In the genomic region with DNA sequence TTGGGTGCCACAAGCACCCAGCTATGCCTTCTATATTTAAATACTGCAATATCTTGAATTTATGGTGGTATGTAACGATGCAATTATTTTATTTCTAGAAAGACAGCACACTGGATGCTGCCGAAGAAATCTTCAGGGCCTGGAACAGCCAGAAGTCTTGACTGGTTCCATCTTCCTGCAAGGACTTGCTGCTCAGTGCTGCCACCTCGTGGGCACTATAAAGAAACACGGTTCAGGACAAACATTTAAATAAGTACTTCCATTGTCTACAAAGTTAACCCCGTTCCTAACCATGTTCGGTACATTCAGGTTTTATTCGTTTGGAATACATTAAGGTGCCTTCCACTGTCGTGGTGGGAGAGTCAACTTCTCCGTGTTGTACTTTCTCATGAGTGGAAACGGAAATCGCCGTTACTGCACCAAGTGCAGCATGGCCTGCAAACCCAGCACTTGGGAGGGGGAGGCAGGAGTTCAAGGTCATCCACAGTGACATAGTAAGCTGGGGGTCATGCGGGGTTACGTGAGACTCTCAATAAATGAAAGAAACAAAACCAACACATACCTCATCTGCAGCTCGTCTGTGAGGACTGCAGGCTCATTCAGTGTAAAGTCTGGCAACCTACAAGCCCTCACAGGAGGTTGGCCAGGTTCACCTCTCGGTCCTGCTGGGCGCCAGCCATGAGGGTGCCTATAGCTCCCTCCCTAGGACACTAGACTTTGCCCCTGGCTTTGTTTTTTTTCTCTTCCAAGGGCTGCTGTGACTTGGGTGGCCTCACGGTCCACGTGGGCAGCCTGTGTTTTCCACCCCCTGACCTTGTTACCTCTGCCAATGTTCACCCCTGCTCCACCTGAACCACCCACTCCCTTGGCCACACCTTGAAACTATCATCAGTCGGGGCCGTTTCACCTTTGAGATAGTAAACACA, we compare ENCODE assay signal across 7 mouse cellular contexts. TPM values are rescaled to one million over a fixed set of nuclear protein-coding genes. Genes with fewer than 3 reads are reported as not detected.
DNase-seq lines count a peak whose midpoint lies in the region; ATAC-seq lines count a peak whose summit lies in the region.

No protein-coding gene starts in this region.

- H3K4me2 ChIP-seq in forebrain, embryonic 16.5 days (ENCODE audit: low read length): no peak overlapping the region

- H3K27me3 ChIP-seq in forebrain, embryonic 16.5 days (replicated peaks; ENCODE audit: control insufficient read depth, insufficient read depth, low read length): no peaks in the 10 kb centered on the region

- no peak overlapping the region for H3K9ac ChIP-seq in forebrain, embryonic 16.5 days (replicated peaks; ENCODE audit: low read depth, low read length)

- no peaks in the 10 kb centered on the region for H3K4me1 ChIP-seq in forebrain, embryonic 16.5 days (replicated peaks; ENCODE audit: control insufficient read depth, insufficient read depth, low read length)

- ATAC-seq in forebrain, embryonic 16.5 days: 0 out of 2 replicates have a peak, but pooled peaks have one; percentile 33

- no peak overlapping the region for H3K4me3 ChIP-seq in forebrain, embryonic 16.5 days (replicated peaks; ENCODE audit: low read length)

- WGBS in forebrain, embryonic 16.5 days: 62% methylated on average over 21 of the region's 21 CpGs

- no peaks in the 10 kb centered on the region for H3K9me3 ChIP-seq in forebrain, embryonic 16.5 days (ENCODE audit: control insufficient read depth, low read length)

- H3K36me3 ChIP-seq in forebrain, embryonic 16.5 days (ENCODE audit: control insufficient read depth, insufficient read depth): no peaks in the 10 kb centered on the region

- no peak overlapping the region for H3K27ac ChIP-seq in forebrain, embryonic 16.5 days (ENCODE audit: low read length)

- DNase-seq in 3T3-L1 (ENCODE audit: low read depth, low spot score): peak; percentile 85
- DNase-seq in CD4-positive, CD25-positive, alpha-beta regulatory T cell, adult 2 months (ENCODE audit: low read depth, low spot score): peak; percentile 89
- DNase-seq in c-Kit-positive CD71-negative TER-119-negative erythroid progenitor cells, embryonic 14.5 days (ENCODE audit: low read depth): peak; percentile 60
- peak; percentile 64 for DNase-seq in kidney, postnatal 10 days
- DNase-seq in mesoderm, embryonic 11.5 days (ENCODE audit: low read depth, low spot score): peak; percentile 87
- DNase-seq in telencephalon, adult 2 months (ENCODE audit: low read depth, low spot score): peak; percentile 62

RNA-seq across cellular contexts. Expression of a gene that starts 20.6 kb away (rescaled TPM):
- polyA plus RNA-seq in forebrain, embryonic 16.5 days (2015; fragmentation: Nextera tagmentation; extraction: Ambion mirVana): 85.1 and 88.0 TPM in 2 replicates

RNA-seq across cellular contexts. Expression of a gene that starts 43.4 kb away (rescaled TPM):
- 4.3 and 4.6 TPM in 2 replicates for polyA plus RNA-seq in forebrain, embryonic 16.5 days (2015; fragmentation: Nextera tagmentation; extraction: Ambion mirVana)
